Mouse (Mus musculus): ENCODE measurements around the gene Nrip2. TPM values are rescaled to one million over a fixed set of nuclear protein-coding genes. Genes with fewer than 3 reads are reported as not detected.
A peak's percentile ranks its signal among the peaks of the same experiment; 100 is the strongest.

Gene Nrip2
- polyA plus RNA-seq, 1 experiment from 2014 or later: 4.7 TPM

- H3K4me2 ChIP-seq (ENCODE audit: low read depth, low read length): peak overlapping the region; percentile 74
- peaks cover 9% of the 10 kb centered on the region; the same call in 1 of the 2 replicates for H3K36me3 ChIP-seq (ENCODE audit: control insufficient read depth, insufficient read depth)
- peak overlapping the region; percentile 86 for H3K4me3 ChIP-seq (ENCODE audit: low read depth, low read length)
- peak overlapping the region; percentile 79 for H3K9ac ChIP-seq (ENCODE audit: low read depth, low read length)
- no peak overlapping the region; the same call in none of the 2 replicates for H3K27ac ChIP-seq (ENCODE audit: low read length)
- H3K9me3 ChIP-seq (replicated peaks; ENCODE audit: control insufficient read depth, low read length): no peaks in the 10 kb centered on the region
- no peak for ATAC-seq (ENCODE audit: low read depth)
- no peaks in the 10 kb centered on the region for H3K27me3 ChIP-seq (ENCODE audit: control insufficient read depth, insufficient read depth, low read depth, low read length)
- WGBS (ENCODE audit: insufficient replicate concordance): 20% methylated on average over 9 of the region's 9 CpGs
- peaks cover 9% of the 10 kb centered on the region for H3K4me1 ChIP-seq (ENCODE audit: control insufficient read depth, low read depth, low read length)
Observed at GRCm38 (mm10) chr6:128425046-128425445, 25.9 kb downstream of the Nrip2 start.

GRCm38 (mm10) chr6:128427571-128427970 is 28.5 kb downstream of the Nrip2 start:
- Histone ChIP-seq H3K4me3 (ENCODE audit: low read depth, low read length) (no peak overlapping the region), H3K4me1 (ENCODE audit: control insufficient read depth, low read depth, low read length) (peaks cover 11% of the 10 kb centered on the region), H3K9me3 (replicated peaks; ENCODE audit: control insufficient read depth, low read length) (no peaks in the 10 kb centered on the region), H3K4me2 (ENCODE audit: low read depth, low read length) (no peak overlapping the region), H3K36me3 (ENCODE audit: control insufficient read depth, insufficient read depth) (peaks cover 29% of the 10 kb centered on the region), H3K27me3 (ENCODE audit: control insufficient read depth, insufficient read depth, low read depth, low read length) (no peaks in the 10 kb centered on the region), H3K9ac (ENCODE audit: low read depth, low read length) (no peak overlapping the region), H3K27ac (ENCODE audit: low read length) (no peak overlapping the region)
- no peak for ATAC-seq (ENCODE audit: low read depth)
- 80% methylated on average over 5 of the region's 5 CpGs for WGBS (ENCODE audit: insufficient replicate concordance)

- Histone ChIP-seq H3K9me3 (replicated peaks; ENCODE audit: control insufficient read depth, low read length) (no peaks in the 10 kb centered on the region), H3K4me3 (ENCODE audit: low read depth, low read length) (no peak overlapping the region), H3K36me3 (ENCODE audit: control insufficient read depth, insufficient read depth) (peaks cover 46% of the 10 kb centered on the region), H3K27ac (ENCODE audit: low read length) (no peak overlapping the region), H3K9ac (ENCODE audit: low read depth, low read length) (no peak overlapping the region), H3K4me2 (ENCODE audit: low read depth, low read length) (no peak overlapping the region), H3K27me3 (ENCODE audit: control insufficient read depth, insufficient read depth, low read depth, low read length) (no peaks in the 10 kb centered on the region), H3K4me1 (ENCODE audit: control insufficient read depth, low read depth, low read length) (peaks cover 11% of the 10 kb centered on the region)
- WGBS (ENCODE audit: insufficient replicate concordance): 53% methylated on average over 2 of the region's 2 CpGs
- no peak for ATAC-seq (ENCODE audit: low read depth)
Observed at GRCm38 (mm10) chr6:128429300-128429699, 30.2 kb downstream of the Nrip2 start.

DNA sequence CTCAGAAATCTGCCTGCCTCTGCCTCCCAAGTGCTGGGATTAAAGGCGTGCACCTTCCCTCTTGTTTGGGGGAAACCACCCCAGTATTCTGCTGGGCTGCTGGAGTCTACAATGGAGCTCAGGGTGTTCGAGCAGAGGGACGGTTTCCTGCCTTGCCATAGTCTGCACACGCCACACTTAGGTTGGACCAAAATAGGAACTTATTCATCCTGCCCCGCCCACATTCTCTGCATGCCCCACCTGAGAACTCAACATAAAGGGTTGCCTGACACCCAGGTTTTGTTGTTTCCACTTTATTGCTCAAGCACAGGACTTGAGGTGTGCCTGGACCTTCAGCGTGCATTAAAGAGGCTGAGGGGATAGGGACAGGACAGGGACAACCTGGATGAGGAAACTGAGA is 30.7 kb downstream of the Nrip2 start:
- Histone ChIP-seq H3K27me3 (ENCODE audit: control insufficient read depth, insufficient read depth, low read depth, low read length) (no peaks in the 10 kb centered on the region), H3K4me2 (ENCODE audit: low read depth, low read length) (no peak overlapping the region), H3K4me3 (ENCODE audit: low read depth, low read length) (no peak overlapping the region), H3K27ac (ENCODE audit: low read length) (no peak overlapping the region), H3K9me3 (replicated peaks; ENCODE audit: control insufficient read depth, low read length) (no peaks in the 10 kb centered on the region), H3K9ac (ENCODE audit: low read depth, low read length) (no peak overlapping the region), H3K36me3 (ENCODE audit: control insufficient read depth, insufficient read depth) (peaks cover 50% of the 10 kb centered on the region), H3K4me1 (ENCODE audit: control insufficient read depth, low read depth, low read length) (peaks cover 11% of the 10 kb centered on the region)
- no peak for ATAC-seq (ENCODE audit: low read depth)
- 65% methylated on average over 6 of the region's 6 CpGs for WGBS (ENCODE audit: insufficient replicate concordance)

DNA sequence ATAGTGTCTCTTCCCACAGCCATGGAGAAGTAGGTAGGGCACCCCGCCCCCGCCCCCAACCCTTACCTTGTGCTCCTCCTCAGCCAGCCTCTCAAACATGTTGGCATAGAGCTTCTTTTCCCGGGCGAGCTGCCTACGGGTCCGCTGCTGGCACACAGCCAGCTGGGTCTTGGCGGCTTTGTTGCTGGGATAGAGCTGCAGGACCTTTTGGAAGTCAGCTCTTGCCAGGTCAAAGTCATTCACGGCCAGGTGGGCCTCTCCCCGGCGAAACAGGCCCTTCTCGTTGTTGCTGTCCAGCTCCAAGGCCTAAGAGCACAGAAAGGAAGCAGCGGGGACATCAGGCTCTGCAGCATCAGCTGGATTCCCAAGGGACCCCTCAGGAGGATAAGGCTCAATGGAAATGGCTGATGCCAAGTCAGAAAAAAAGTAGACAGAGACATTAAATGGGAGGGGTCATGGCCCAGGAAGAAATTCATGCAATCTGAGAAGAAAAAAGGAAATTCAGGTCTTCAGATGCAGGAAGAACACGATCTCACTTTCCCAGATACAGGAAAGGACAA is 33.3 kb downstream of the Nrip2 start:
- no peak overlapping the region for H3K9ac ChIP-seq (ENCODE audit: low read depth, low read length)
- H3K4me1 ChIP-seq (ENCODE audit: control insufficient read depth, low read depth, low read length): peaks cover 30% of the 10 kb centered on the region
- H3K4me2 ChIP-seq (ENCODE audit: low read depth, low read length): no peak overlapping the region
- H3K9me3 ChIP-seq (replicated peaks; ENCODE audit: control insufficient read depth, low read length): no peaks in the 10 kb centered on the region
- no peak overlapping the region for H3K27ac ChIP-seq (ENCODE audit: low read length)
- WGBS (ENCODE audit: insufficient replicate concordance): 84% methylated on average over 13 of the region's 13 CpGs
- ATAC-seq (ENCODE audit: low read depth): no peak
- H3K4me3 ChIP-seq (ENCODE audit: low read depth, low read length): no peak overlapping the region
- no peaks in the 10 kb centered on the region for H3K27me3 ChIP-seq (ENCODE audit: control insufficient read depth, insufficient read depth, low read depth, low read length)
- H3K36me3 ChIP-seq (ENCODE audit: control insufficient read depth, insufficient read depth): peaks cover 57% of the 10 kb centered on the region

DNA sequence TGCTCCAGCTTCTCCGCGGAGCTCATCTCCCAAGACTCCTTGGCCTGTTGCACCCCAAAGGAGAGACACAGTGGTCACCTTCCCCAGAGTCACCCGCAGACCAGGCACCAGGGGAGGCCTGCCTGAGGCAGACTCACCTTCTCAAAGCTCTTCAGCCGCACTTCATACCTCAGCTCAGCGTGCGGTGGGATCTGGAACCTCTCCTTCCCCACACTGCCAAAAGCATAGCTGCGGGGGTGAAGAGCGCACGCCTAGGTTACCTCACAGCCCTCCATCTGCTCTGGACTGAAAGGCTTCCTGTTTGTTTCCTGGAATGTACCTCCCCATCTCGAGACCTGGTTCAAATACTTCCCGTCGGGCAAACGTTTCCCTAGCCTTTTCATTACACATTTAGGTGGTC is 34.5 kb downstream of the Nrip2 start:
- Histone ChIP-seq H3K9ac (ENCODE audit: low read depth, low read length) (no peak overlapping the region), H3K4me3 (ENCODE audit: low read depth, low read length) (no peak overlapping the region), H3K36me3 (ENCODE audit: control insufficient read depth, insufficient read depth) (peaks cover 57% of the 10 kb centered on the region), H3K27me3 (ENCODE audit: control insufficient read depth, insufficient read depth, low read depth, low read length) (no peaks in the 10 kb centered on the region), H3K27ac (ENCODE audit: low read length) (no peak overlapping the region), H3K9me3 (replicated peaks; ENCODE audit: control insufficient read depth, low read length) (no peaks in the 10 kb centered on the region), H3K4me2 (ENCODE audit: low read depth, low read length) (no peak overlapping the region), H3K4me1 (ENCODE audit: control insufficient read depth, low read depth, low read length) (peaks cover 32% of the 10 kb centered on the region)
- 86% methylated on average over 13 of the region's 13 CpGs for WGBS (ENCODE audit: insufficient replicate concordance)
- no peak for ATAC-seq (ENCODE audit: low read depth)

GRCm38 (mm10) chr6:128435474-128435873 is 36.4 kb downstream of the Nrip2 start:
- Histone ChIP-seq H3K27me3 (ENCODE audit: control insufficient read depth, insufficient read depth, low read depth, low read length) (no peaks in the 10 kb centered on the region), H3K4me3 (ENCODE audit: low read depth, low read length) (no peak overlapping the region), H3K4me2 (ENCODE audit: low read depth, low read length) (no peak overlapping the region), H3K9me3 (replicated peaks; ENCODE audit: control insufficient read depth, low read length) (no peaks in the 10 kb centered on the region), H3K27ac (ENCODE audit: low read length) (no peak overlapping the region), H3K9ac (ENCODE audit: low read depth, low read length) (no peak overlapping the region), H3K36me3 (ENCODE audit: control insufficient read depth, insufficient read depth) (peaks cover 45% of the 10 kb centered on the region), H3K4me1 (ENCODE audit: control insufficient read depth, low read depth, low read length) (peaks cover 41% of the 10 kb centered on the region)
- ATAC-seq (ENCODE audit: low read depth): no peak
- 33% methylated on average over 5 of the region's 5 CpGs for WGBS (ENCODE audit: insufficient replicate concordance)

- peak overlapping the region; percentile 98 for H3K4me2 ChIP-seq (ENCODE audit: low read depth, low read length)
- no peaks in the 10 kb centered on the region for H3K27me3 ChIP-seq (ENCODE audit: control insufficient read depth, insufficient read depth, low read depth, low read length)
- no peak for ATAC-seq (ENCODE audit: low read depth)
- H3K9me3 ChIP-seq (replicated peaks; ENCODE audit: control insufficient read depth, low read length): no peaks in the 10 kb centered on the region
- H3K4me3 ChIP-seq (ENCODE audit: low read depth, low read length): peak overlapping the region; percentile 89
- peak overlapping the region; percentile 1 for H3K9ac ChIP-seq (ENCODE audit: low read depth, low read length)
- peaks cover 38% of the 10 kb centered on the region for H3K36me3 ChIP-seq (ENCODE audit: control insufficient read depth, insufficient read depth)
- H3K27ac ChIP-seq (ENCODE audit: low read length): no peak overlapping the region
- peaks cover 41% of the 10 kb centered on the region for H3K4me1 ChIP-seq (ENCODE audit: control insufficient read depth, low read depth, low read length)
- 66% methylated on average over 8 of the region's 8 CpGs for WGBS (ENCODE audit: insufficient replicate concordance)
Observed at GRCm38 (mm10) chr6:128436356-128437005, 37.4 kb downstream of the Nrip2 start.

DNA sequence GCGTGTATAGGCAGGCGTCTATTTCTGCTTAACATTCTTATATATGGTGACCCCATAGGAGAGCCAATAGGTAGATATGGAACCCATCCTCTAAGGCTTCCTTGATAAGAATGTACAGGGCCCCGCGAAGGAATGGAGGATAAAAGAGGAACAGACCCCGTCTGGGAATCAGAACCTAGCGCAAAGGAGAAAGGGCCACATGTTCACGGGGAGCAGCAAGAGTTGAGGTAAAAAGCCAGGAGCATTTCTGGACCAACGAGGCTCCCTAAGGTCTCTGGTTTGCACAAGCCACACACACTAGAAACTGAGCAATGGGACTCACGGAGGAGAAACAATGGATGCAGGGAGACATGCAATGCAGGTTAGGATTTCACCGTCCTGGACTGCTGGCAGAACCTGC is 38.2 kb downstream of the Nrip2 start:
- H3K4me1 ChIP-seq (ENCODE audit: control insufficient read depth, low read depth, low read length): peaks cover 41% of the 10 kb centered on the region
- H3K27ac ChIP-seq (ENCODE audit: low read length): peak overlapping the region; percentile 79
- peak overlapping the region; percentile 87 for H3K9ac ChIP-seq (ENCODE audit: low read depth, low read length)
- peak overlapping the region; percentile 98 for H3K4me2 ChIP-seq (ENCODE audit: low read depth, low read length)
- H3K4me3 ChIP-seq (ENCODE audit: low read depth, low read length): peak overlapping the region; percentile 89
- H3K27me3 ChIP-seq (ENCODE audit: control insufficient read depth, insufficient read depth, low read depth, low read length): no peaks in the 10 kb centered on the region
- ATAC-seq (ENCODE audit: low read depth): no peak
- no peaks in the 10 kb centered on the region for H3K9me3 ChIP-seq (replicated peaks; ENCODE audit: control insufficient read depth, low read length)
- peaks cover 30% of the 10 kb centered on the region for H3K36me3 ChIP-seq (ENCODE audit: control insufficient read depth, insufficient read depth)
- 1% methylated on average over 10 of the region's 10 CpGs for WGBS (ENCODE audit: insufficient replicate concordance)

All from liver, embryonic 16.5 days (tissue).